Mouse (Mus musculus) neutrophil, adult 59 days (primary cell): ENCODE data around the gene Ptchd3. TPM values are rescaled to one million over a fixed set of nuclear protein-coding genes. Genes with fewer than 3 reads are reported as not detected.

Source experiments
- total RNA-seq, 2 experiments: library from RNA; stranded (reverse); gene quantifications; 1 replicate in 1 of 2; 2 replicates in 1 of 2; pipeline ENCODE4 v1.2.4; 2023

Ptchd3 gene
- not detected for total RNA-seq

DNA sequence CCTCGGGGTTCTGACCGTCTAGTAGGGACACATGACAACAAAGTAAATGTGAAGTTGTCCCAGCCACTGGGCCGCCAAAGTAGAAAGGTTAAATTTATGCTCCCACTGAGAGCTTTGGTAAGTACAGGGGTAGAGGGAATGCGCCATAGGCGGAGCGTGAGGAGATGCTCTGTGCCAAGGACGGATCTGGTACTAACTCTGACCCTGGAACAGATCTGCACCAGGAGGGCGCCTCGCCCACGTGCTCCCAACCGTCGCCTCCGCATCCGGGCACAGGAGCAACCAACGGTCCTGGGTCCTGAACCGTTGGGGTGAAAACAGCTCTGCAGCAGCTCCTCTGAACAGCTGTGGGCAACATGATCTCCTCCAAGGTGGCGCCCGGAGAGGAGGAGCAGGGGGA lies at the start of gene Ptchd3:
Ptchd3 (plus strand) TSS at position 301 of the 400 bp plus-strand sequence.

Other genes starting within 250 kb of the Ptchd3 start
- gene B3gntl1, start 157.1 kb upstream of the Ptchd3 start, total RNA-seq, result 1 to 10 TPM; 6.0 to 8.7 TPM
- gene Metrnl, start 128.7 kb upstream of the Ptchd3 start, total RNA-seq, result 100 to 1,000 TPM in 1 of 2 experiments, 10 to 100 TPM in 1; 74.5 to 100 TPM